Mouse (Mus musculus): ENCODE data around the gene Mrpl23. TPM values are rescaled to one million over a fixed set of nuclear protein-coding genes. Genes with fewer than 3 reads are reported as not detected.
A peak's percentile ranks its signal among the peaks of the same experiment; 100 is the strongest.

Gene Mrpl23
- polyA plus RNA-seq, 1 experiment, result 72.2 TPM

DNA sequence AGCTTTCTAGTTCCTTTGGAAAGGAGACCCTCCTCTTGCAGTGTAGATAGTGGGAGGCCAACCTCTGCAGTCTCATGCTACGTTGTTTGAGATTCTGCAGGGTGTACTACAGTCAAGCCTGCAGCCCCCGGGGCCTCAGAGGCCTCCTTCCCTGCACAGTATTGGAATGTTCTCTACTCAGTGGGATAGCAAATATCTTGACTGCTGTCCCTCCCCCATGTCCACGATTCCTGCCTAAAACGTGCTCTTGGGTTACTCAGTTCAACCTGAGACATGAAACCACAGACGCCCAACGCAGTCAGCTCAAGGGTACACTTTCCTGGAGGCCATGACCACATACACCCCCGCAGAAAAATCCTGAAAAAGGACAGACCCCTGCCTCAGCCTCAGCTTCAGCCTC lies 39.9 kb downstream of the Mrpl23 start:
- Histone ChIP-seq H3K4me3 (ENCODE audit: insufficient read depth, poor library complexity, severe bottlenecking) (no peak overlapping the region), H3K79me2 (ENCODE audit: control insufficient read depth, insufficient read depth) (no peaks in the 10 kb centered on the region), H3ac (ENCODE audit: control insufficient read depth, insufficient read length, low read depth) (no peak overlapping the region), H3K79me3 (ENCODE audit: low read depth) (no peaks in the 10 kb centered on the region), H3K27me3 (ENCODE audit: control insufficient read depth, insufficient read depth, insufficient read length) (no peaks in the 10 kb centered on the region), H3K36me3 (ENCODE audit: control insufficient read depth, insufficient read depth) (no peaks in the 10 kb centered on the region)
- TF ChIP-seq CEBPB (IDR thresholded peaks at IDR 0.05; ENCODE audit: low read depth) (no peak), MAX (IDR thresholded peaks at IDR 0.05) (no peak), USF1 (IDR thresholded peaks at IDR 0.05; ENCODE audit: low read depth) (no peak)

DNA sequence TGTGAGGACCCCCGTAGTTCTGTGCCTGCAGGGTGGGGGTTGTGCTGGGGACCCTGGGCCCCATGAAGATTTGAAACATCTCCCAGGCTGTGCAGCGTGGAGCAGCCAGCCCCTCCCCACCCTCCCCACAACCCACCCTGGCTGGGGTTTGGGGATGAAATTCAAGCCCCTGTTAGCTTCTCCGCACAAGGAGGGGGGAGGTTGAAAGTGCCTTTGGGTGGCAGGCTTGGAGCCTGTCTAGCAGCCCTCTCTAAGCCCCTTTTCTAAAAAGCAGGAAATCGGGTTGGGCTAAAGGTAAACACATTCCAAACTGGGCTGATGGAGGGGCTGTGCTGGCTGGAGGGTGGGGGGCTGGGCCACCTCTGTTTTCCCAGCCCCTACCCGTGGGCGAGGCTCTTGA lies 40.5 kb downstream of the Mrpl23 start:
- Histone ChIP-seq H3K36me3 (ENCODE audit: control insufficient read depth, insufficient read depth) (no peaks in the 10 kb centered on the region), H3K79me3 (ENCODE audit: low read depth) (no peaks in the 10 kb centered on the region), H3K4me3 (ENCODE audit: insufficient read depth, poor library complexity, severe bottlenecking) (no peak overlapping the region), H3K27me3 (ENCODE audit: control insufficient read depth, insufficient read depth, insufficient read length) (no peaks in the 10 kb centered on the region), H3ac (ENCODE audit: control insufficient read depth, insufficient read length, low read depth) (no peak overlapping the region), H3K79me2 (ENCODE audit: control insufficient read depth, insufficient read depth) (no peaks in the 10 kb centered on the region)
- TF ChIP-seq USF1 (IDR thresholded peaks at IDR 0.05; ENCODE audit: low read depth) (no peak), MAX (IDR thresholded peaks at IDR 0.05) (no peak), MYOD1 (IDR thresholded peaks at IDR 0.05; ENCODE audit: control insufficient read depth, insufficient read length, low read depth) (no peak)

DNA sequence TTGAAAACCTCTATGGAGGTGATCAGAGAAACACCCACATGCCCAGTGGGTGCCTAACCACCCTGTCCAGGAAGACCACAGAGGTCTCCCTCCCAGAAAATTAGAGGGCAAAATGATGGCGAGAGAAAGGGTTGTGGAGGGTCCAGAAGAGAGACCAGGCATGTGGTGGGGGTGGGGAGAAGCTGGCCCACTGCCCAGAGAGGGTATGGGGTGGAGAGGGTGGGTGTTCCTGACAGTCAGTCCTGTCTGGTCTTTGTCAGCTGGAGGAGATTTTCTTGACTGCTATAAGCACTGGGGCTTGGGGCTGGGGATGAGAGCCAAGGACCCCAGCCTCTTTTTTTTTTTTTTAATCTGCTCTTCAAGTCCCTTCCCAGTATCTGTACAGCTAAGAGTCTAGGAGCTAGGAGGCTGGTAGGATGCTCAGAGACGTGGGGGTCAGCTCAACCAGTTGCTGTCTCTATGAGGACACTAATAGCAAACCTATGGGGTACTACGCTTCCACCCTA lies 41.7 kb downstream of the Mrpl23 start:
- no peaks in the 10 kb centered on the region for H3K79me3 ChIP-seq (ENCODE audit: low read depth)
- no peaks in the 10 kb centered on the region for H3K27me3 ChIP-seq (ENCODE audit: control insufficient read depth, insufficient read depth, insufficient read length)
- no peak overlapping the region for H3ac ChIP-seq (ENCODE audit: control insufficient read depth, insufficient read length, low read depth)
- TF ChIP-seq MAX (IDR thresholded peaks at IDR 0.05), result no peak
- TF ChIP-seq CTCF (IDR thresholded peaks at IDR 0.05; ENCODE audit: control insufficient read depth, insufficient read depth, insufficient read length), result no peak
- TF ChIP-seq CEBPB (IDR thresholded peaks at IDR 0.05; ENCODE audit: low read depth), result no peak
- no peak for TF ChIP-seq MYOD1 (IDR thresholded peaks at IDR 0.05; ENCODE audit: control insufficient read depth, insufficient read length, low read depth)
- TF ChIP-seq USF1 (IDR thresholded peaks at IDR 0.05; ENCODE audit: low read depth), result no peak
- no peak for TF ChIP-seq MYOG (IDR thresholded peaks at IDR 0.05; ENCODE audit: control insufficient read depth, extremely low read depth, insufficient read length)
- no peak for TF ChIP-seq FOSL1 (IDR thresholded peaks at IDR 0.05; ENCODE audit: insufficient read depth, low read length, poor library complexity, severe bottlenecking)
- no peaks in the 10 kb centered on the region for H3K79me2 ChIP-seq (ENCODE audit: control insufficient read depth, insufficient read depth)
- no peak overlapping the region for H3K4me3 ChIP-seq (ENCODE audit: insufficient read depth, poor library complexity, severe bottlenecking)
- H3K36me3 ChIP-seq (ENCODE audit: control insufficient read depth, insufficient read depth), result no peaks in the 10 kb centered on the region

DNA sequence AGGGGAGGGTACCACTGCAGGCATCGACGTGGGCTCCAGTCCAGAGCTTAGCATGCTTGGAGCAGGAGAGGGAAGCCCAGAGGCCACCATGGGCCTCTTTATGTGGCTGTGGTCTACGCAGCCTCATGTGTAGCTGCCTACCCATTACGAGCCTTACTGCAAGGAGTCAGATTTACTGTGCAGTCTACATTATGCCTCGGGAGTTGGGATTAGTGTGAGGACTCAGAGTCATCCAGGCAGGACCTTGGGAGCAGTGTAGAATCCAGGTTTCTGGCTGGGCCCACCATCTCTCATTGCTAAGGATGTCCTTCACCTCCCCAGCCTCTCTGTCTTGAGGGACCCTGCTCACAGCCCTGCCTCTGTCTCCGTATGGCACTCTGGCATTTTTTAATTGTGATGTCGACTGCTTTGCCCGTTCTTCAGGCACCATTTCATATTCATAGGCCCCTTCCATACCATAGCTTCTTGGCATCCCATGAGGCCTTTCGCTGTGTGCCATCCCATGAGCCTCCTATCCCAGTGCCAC lies 42.4 kb downstream of the Mrpl23 start:
- no peak for TF ChIP-seq USF1 (IDR thresholded peaks at IDR 0.05; ENCODE audit: low read depth)
- no peak for TF ChIP-seq CEBPB (IDR thresholded peaks at IDR 0.05; ENCODE audit: low read depth)
- no peak for TF ChIP-seq FOSL1 (IDR thresholded peaks at IDR 0.05; ENCODE audit: insufficient read depth, low read length, poor library complexity, severe bottlenecking)
- no peak for TF ChIP-seq MAX (IDR thresholded peaks at IDR 0.05)
- no peak for TF ChIP-seq CTCF (IDR thresholded peaks at IDR 0.05; ENCODE audit: control insufficient read depth, insufficient read depth, insufficient read length)
- no peak for TF ChIP-seq MYOD1 (IDR thresholded peaks at IDR 0.05; ENCODE audit: control insufficient read depth, insufficient read length, low read depth)
- TF ChIP-seq MYOG (IDR thresholded peaks at IDR 0.05; ENCODE audit: control insufficient read depth, extremely low read depth, insufficient read length), result no peak

DNA sequence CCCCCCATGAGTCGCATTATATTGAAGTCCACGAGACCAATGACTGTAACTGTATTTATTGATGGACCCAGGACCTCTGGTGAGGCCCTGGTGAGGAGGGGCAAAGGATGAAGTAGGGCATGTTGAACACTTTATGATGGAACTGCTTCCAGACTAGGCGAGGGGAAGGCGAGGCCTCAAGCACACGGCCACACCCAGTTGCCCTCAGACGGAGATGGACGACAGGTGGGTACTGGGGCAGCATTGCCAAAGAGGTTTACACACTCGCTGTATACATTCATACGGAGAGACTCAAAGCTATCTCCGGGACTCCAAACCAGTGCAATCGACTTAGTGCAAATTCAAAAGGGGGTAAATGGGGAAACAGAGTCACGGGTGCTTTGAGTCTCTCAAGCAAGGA lies 43.0 kb downstream of the Mrpl23 start:
- Histone ChIP-seq H3K79me3 (ENCODE audit: low read depth) (no peaks in the 10 kb centered on the region), H3ac (ENCODE audit: control insufficient read depth, insufficient read length, low read depth) (no peak overlapping the region), H3K36me3 (ENCODE audit: control insufficient read depth, insufficient read depth) (no peaks in the 10 kb centered on the region), H3K4me3 (ENCODE audit: insufficient read depth, poor library complexity, severe bottlenecking) (no peak overlapping the region), H3K79me2 (ENCODE audit: control insufficient read depth, insufficient read depth) (no peaks in the 10 kb centered on the region), H3K27me3 (ENCODE audit: control insufficient read depth, insufficient read depth, insufficient read length) (no peaks in the 10 kb centered on the region)
- no peak for TF ChIP-seq CTCF (IDR thresholded peaks at IDR 0.05; ENCODE audit: control insufficient read depth, insufficient read depth, insufficient read length)
- TF ChIP-seq MYOD1 (IDR thresholded peaks at IDR 0.05; ENCODE audit: control insufficient read depth, insufficient read length, low read depth), result no peak
- TF ChIP-seq USF1 (IDR thresholded peaks at IDR 0.05; ENCODE audit: low read depth), result no peak
- no peak for TF ChIP-seq CEBPB (IDR thresholded peaks at IDR 0.05; ENCODE audit: low read depth)
- TF ChIP-seq MYOG (IDR thresholded peaks at IDR 0.05; ENCODE audit: control insufficient read depth, extremely low read depth, insufficient read length), result no peak
- no peak for TF ChIP-seq MAX (IDR thresholded peaks at IDR 0.05)
- no peak for TF ChIP-seq FOSL1 (IDR thresholded peaks at IDR 0.05; ENCODE audit: insufficient read depth, low read length, poor library complexity, severe bottlenecking)

More for the DNA sequence above, 42.4 kb downstream of the Mrpl23 start:
- Histone ChIP-seq H3K79me3 (ENCODE audit: low read depth) (no peaks in the 10 kb centered on the region), H3K27me3 (ENCODE audit: control insufficient read depth, insufficient read depth, insufficient read length) (no peaks in the 10 kb centered on the region), H3K4me3 (ENCODE audit: insufficient read depth, poor library complexity, severe bottlenecking) (no peak overlapping the region), H3ac (ENCODE audit: control insufficient read depth, insufficient read length, low read depth) (no peak overlapping the region), H3K79me2 (ENCODE audit: control insufficient read depth, insufficient read depth) (no peaks in the 10 kb centered on the region), H3K36me3 (ENCODE audit: control insufficient read depth, insufficient read depth) (no peaks in the 10 kb centered on the region)

DNA sequence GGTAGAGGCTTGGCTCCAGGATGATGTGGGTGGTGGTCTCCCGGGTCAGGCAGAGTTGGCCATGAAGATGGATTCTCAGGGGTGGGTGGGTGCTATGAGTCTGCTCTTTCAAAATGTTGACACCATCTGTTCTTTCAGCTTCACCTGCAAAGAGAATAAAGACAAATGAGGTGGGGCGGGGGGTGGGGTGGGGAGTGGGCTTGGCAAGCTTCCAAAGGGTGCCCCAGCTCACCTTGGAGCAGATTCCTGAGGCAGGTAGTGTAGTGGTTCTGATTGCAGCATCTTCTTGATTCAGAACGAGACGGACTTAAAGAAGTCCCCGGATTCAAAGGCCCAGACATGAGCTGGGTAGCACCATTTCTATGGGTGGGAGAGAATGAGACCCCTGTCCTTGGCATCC lies 43.5 kb downstream of the Mrpl23 start:
- Histone ChIP-seq H3K36me3 (ENCODE audit: control insufficient read depth, insufficient read depth) (no peaks in the 10 kb centered on the region), H3K4me3 (ENCODE audit: insufficient read depth, poor library complexity, severe bottlenecking) (peak overlapping the region; percentile 6), H3K27me3 (ENCODE audit: control insufficient read depth, insufficient read depth, insufficient read length) (no peaks in the 10 kb centered on the region), H3K79me2 (ENCODE audit: control insufficient read depth, insufficient read depth) (no peaks in the 10 kb centered on the region), H3ac (ENCODE audit: control insufficient read depth, insufficient read length, low read depth) (no peak overlapping the region), H3K79me3 (ENCODE audit: low read depth) (no peaks in the 10 kb centered on the region)
- TF ChIP-seq CEBPB (IDR thresholded peaks at IDR 0.05; ENCODE audit: low read depth) (no peak), CTCF (IDR thresholded peaks at IDR 0.05; ENCODE audit: control insufficient read depth, insufficient read depth, insufficient read length) (no peak), MYOD1 (IDR thresholded peaks at IDR 0.05; ENCODE audit: control insufficient read depth, insufficient read length, low read depth) (no peak), MAX (IDR thresholded peaks at IDR 0.05) (no peak), FOSL1 (IDR thresholded peaks at IDR 0.05; ENCODE audit: insufficient read depth, low read length, poor library complexity, severe bottlenecking) (no peak), USF1 (IDR thresholded peaks at IDR 0.05; ENCODE audit: low read depth) (no peak), MYOG (IDR thresholded peaks at IDR 0.05; ENCODE audit: control insufficient read depth, extremely low read depth, insufficient read length) (no peak)
